Mouse (Mus musculus): ENCODE measurements around the gene Gatb.

Gatb gene

DNA sequence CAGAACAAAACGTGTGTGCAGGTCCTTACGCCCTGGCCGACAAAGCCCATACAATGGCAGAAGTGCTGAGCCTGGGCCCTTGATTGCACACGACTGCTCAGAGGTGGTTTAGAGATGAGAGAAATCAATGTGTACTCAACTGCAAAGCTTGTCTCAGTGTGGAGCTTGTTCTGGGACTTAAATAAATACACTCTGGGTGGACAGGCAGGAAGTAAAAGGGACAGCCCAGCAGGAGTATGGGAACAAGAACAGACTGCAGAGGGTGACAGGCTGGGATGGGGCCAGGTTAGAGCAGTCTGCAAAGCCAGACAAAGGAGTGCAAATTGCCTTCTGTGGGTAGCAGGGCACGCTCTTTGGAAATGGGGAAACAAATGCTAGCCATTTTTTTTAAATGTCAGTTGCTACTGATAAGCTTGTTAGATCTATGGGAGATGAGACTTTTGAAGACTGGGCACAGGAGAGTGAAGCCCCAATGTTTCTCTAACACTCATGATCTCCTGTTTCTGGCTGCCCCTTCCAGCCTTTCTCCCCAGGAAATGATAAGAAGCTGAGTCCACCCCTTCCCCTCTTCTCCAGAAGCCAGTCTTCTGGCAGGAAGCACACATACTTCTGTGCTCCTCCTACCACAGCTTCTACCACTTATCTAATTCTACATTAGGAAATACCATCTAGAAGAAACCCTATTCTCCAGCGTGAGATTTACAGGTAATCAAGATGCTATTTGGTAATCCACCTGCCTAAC lies 129.4 kb downstream of the Gatb start:
- DNase-seq (ENCODE audit: low spot score) = no peak

Measured in ovary, postnatal 36 days (tissue).